Mouse (Mus musculus): ENCODE results near the gene Galns. TPM values are rescaled to one million over a fixed set of nuclear protein-coding genes. Genes with fewer than 3 reads are reported as not detected.

Gene Galns
- polyA plus RNA-seq, 1 experiment from 2014 or later, result 11.7 TPM

DNA sequence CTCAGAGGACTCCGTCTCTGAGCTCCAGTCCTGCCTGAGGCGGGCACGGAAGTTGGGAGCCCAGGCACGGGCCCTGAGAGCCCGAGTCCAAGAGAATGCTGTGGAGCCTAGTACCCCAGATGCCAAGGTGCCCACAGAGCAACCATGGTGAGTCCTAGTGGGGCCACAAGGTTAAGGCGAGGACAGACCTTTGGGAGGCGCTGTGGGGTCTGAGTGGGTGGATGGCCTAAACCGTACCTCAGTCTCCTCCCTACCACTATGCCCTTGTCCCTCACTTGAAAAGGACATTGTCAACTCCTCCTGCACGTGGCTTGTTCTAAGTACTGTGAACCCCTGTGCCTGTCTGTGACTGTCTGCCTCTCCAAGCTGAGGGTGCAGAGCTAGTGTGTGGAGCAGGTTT is 41.9 kb downstream of the Galns start:
- no peak for DNase-seq (ENCODE audit: low spot score)

DNA sequence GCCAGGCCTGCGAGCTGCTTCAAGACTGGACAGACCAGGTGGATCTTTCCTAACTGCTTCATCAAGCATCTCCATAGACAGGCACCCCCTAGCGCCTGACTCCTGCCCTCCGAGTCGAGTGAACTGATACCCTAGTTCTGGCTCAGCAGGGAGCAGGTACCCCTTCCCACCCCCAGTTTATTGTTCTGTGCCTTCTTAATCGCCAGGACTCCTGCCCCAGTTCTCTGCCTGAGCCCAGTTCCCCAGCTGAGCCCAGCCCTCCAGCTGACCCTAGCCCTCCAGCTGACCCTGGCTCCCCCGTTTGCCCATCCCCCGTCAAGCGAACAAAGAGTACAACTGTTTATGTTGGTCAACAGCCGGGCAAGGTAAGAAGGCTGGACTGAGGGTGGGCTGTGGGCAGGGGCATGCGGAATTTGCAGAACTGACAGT is 42.4 kb downstream of the Galns start:
- DNase-seq (ENCODE audit: low spot score), result peak; percentile 25

DNA sequence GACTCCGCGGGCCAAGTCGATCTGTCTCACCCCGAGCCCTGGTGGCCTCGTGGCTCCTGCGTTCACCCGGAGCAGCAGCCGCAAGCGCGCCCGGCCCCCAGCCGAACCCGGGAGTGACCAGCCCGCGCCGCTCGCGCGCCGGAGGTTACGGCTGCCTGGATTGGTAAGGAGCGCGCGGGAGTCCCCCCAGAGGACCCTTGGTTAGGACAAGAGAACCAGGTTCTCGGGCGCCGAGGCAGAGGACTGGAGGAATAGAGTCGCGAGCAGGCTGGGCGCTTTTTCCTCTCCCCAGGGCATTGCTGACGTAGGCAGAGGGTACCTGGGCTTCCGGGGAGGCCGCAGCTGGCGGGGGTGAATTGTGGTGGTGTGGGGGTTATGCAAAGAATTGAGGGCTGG is 43.2 kb downstream of the Galns start:
- DNase-seq (ENCODE audit: low spot score), result peak; percentile 75

DNA sequence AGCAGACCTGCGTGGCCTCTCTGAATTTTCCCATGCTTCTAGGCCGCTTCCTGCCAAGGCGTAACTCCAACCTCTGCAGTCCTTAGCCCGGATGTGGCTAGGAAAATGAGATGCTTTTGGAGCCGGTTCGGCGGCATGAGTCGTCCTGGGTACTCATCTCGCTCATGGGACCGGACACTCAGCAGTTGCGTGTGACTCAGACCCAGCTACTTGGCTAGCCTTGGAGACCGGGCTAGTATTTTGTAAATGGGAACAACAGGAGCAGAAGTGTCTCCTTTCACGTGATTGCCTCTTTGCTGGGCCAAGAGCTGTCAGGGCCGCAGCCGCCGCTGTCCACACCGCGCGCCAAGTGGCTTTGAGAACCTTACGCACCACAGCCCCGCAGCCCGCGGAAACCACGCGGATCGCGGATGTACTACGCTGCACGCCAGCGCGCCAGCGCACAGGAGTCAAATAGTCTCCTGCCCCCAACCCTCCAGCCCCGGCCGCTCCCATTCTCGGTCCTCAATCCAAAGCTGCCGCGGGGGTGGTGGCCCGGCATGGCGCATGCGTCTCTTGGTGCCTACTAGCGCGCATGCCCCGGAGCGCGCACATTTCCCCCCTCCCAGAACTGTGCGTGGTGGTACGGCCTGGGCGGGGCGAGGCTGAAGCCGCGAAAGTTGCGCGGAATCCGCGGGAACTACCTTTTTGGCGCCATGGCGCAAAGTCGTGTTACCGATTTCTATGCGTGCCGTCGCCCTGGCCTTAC is 43.7 kb downstream of the Galns start, which contains the start of gene Cdt1:
Cdt1 (plus strand) TSS at position 655 of the 748 bp plus-strand sequence.
- DNase-seq (ENCODE audit: low spot score), result peak; percentile 96

DNA sequence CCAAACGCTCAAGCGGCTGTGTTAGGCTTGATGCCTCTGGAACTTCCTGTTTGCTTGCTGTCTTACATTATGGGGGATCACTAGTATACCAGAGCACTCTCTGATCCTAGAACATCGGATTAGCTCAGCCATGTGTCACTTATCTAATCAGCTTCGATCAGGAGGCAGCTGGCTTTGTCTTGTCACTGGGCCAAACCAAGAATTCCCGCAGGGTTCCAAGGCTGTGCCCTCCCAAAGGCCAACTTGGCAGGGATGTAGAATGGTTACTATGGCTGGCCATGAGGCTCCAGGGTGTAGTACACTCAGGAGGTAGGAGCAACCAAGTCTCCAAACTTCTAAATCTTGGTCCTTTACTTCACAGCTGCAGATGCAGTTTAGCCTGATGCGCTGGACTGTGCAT is 44.5 kb downstream of the Galns start:
- no peak for DNase-seq (ENCODE audit: low spot score)

DNA sequence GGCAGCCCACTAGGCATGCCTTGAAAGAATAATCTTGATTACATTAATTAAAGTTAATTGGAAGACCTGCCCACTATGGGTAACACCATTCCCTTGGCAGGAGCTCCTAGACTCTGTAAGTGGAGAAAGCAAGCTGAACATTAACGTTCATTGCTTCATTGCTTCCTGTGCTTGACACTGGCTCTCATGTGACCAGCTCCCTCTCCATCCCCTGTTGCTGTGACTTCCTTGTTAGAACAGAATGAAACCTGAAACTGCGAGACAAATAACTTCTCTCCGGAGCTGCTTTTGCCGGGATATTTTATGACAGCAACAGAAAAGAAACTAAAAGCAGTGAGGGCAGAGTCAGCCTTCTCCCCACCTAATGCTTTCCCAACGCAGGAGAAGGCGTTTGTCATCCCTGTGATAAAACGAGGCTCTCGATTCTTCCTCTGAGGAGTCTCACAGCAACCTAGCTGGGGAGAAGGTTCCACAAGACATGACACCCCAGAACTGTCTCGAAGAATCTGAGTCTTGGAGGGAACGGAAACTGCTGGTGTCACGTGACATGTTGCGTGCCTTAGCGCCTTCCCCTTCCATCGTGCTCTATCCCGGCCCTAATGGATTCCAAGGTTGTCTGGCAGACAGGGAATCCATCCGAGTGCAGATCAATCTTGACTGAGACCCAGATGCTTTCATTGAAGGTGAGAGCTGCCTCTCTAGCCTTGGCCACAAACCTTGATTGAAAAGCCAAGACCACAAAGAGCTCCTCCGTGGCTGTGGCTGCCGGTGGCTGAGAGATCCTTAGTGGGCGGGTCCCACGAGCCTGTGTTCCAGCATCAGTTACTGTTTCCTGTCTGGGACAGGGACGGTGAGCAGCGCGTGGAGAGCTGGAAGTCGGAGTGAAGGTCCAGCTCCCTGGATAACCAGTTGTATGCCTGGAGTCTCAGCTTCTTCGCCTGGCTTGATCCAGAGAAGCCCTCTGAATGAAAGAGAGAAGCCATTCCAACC is 46.6 kb downstream of the Galns start:
- DNase-seq (ENCODE audit: low spot score), result no peak

DNA sequence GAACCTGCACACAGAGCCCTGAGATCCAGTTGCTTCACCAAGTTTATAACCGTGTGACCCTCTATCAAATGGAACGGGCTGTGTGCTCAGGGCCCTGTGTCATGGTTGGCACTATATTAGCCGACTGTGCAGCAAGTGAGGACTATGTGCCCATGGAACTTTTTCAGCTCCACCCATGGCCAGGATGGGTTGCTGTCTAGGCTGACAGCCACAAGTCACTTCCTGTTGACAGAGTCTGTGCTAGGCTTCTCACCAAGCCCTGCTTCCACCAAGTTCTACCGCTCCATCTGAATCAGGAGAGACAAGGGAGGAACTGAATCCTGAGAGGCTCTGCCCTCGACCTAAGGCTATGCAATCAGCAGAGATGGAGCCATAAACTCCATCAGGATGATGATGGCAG is 50.1 kb downstream of the Galns start:
- DNase-seq (ENCODE audit: low spot score), result peak; percentile 63

DNA sequence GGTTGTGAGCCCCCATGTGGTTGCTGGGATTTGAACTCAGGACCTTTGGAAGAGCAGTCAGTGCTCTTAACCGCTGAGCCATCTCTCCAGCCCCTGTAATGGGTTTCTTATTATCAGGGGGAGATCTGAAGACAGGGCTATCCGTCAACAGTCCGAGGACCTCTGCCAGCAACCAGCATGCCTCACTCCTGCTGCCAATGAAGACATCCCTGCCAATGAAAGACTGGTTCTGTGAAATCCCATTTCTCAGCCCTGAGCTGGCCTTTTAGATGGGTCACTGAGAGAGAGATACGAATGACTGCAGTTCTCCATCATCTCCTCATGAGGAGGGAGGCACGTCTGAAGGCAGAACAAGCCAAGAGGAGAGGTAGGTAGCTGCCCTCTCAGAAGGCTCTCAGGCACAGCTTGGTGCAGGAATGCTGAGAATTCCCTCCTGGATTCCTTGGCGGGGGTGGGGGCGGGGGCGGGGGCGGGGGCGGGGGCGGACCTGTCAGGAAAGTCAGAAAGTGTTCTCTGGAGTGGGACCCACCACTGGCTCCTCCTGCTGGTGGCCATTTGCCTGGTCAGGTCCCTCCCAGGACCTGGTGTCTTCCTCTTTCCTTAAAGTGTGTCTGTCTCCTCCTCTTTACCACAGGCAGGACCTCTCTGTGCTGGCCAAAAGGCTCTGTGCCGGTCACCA is 52.5 kb downstream of the Galns start:
- no peak for DNase-seq (ENCODE audit: low spot score)

DNA sequence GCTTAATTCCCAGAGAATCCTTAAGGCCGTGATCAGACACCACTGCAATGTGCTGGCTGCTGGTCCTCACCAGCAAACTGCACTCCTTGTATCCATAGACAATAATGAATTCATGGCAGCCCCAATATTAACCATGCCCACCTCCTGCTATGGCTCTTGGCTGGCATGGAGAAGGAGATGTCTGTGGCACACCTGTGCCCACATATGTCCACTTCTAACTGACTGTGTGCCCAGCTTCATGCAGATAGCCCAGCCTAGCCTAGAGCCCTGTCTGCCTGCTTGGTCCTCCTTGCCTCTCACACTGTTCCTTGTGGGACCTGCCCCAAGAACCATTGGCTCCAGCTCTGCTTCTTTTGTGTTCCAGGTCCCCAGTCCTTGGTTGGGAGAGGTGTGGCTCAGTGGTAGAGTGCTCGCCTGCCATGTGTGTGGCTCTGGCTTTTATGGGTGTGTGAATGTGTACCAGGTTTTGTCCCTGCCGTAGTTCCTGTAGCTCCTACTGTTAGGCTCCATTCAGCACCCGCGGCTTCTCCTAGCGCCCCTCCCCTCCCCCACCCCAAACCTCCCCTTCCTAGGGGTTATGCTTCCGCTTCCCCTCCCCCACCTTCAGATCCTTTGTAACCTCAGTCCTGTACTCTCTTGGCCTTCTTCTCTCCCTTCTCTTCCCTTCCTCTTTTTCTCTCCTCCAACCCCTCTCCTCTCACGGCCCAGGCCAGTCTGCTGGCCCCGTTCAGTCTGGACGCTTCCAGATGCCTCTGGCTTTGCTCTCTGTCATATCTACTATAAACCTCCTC is 53.8 kb downstream of the Galns start:
- DNase-seq (ENCODE audit: low spot score), result peak; percentile 77

DNA sequence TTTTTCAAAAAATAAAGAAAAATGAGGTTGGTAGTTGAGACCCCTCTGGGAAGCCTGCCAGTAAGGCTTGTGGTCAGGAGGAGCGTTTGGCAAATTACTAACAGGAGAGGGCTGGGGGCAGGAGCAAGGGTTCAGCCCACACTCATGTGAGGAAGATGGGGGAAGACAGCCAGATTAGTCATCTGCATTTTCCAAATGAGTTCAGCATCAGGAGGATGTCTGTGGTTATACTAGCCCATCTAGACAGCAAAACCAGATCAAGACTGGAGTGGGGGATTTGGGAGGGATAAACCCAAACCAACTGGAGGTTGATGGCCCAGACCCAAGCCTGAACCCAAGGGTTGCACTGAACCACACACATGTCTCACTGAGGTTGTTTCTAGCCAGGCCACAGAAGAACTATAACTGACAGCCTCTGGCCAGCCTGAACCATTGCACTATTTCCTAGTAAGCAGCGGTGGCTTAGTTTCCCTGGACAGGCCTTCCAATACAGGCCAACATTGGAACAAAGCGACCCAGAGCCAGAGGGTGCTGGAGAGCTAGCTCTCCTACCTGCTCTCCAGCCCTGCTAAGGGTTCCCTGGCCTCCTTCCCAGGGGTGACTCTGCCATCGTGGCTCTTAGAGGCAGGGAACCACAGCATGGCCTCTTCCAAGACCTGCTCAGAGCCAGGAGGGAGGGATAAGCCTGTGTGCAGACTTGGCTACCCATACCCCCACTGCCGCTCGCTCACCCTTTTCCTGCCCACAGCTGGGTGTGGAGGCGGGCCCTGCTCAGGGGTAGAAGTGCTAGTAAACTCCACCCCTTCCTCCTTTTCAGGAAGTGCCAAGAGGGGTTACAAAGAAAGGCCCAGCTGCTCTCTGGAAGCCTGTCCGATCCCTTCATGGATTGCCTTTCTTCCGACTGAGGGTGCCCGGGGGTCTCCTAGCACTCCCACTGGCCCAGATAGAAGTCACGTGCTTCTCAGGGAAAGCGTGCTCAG is 54.9 kb downstream of the Galns start:
- DNase-seq (ENCODE audit: low spot score), result peak; percentile 89

DNA sequence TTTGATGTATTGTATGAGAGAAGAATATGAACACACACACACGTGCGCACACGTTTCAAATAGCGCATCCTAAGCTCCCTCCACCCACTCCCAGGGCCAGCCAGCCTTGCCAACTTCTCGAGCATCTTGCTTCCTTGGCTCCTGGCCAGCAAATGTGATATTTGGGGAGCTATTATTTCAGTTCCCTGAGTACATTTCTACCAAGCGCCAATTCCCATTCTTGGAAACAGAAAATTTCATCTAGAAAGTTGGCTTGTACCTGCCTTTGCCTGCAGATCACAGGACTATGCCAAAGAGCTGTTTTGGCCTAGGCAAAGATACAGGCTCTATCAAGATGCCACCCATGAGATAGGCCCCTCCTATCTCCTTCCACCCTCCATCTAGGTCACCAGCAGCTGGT is 56.5 kb downstream of the Galns start:
- no peak for DNase-seq (ENCODE audit: low spot score)

DNA sequence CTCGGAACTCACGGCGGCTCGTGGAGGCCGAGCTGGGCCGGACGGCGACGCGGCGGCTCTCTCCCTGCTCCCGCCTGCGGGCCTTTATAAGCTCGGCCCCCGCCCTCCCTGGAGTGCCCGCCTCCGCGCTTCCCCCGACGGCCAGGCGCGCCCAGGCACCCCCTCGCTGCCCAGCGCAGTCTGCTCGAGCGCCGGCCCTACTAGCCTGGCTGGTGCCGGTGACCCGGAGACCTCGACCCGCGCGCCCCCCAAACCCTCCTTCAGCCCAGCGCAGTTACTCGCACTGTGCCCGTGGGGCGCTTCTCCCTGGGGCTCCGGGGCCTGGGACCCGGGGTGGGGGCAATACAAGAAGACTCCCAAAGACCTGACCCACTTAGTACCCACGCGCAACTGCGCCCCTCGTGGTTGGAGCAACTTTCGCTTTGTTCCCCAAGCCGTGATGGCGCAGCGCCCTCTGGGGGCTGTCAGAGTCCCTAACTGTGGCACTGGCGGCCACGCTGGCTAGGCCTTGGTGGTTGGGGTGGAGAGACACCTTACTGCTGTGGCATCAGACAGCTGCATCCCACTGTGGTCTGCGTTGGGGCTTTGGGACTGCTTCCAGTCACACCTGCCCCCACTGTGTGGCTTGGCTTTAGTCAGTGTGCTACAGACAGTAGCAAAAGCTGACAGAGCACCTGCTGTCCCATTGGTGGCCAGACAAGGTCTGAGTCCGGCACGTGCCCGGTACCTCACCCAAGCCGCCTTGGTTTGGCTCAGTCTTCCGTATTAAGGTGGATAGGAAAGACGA is 59.8 kb downstream of the Galns start, which contains the start of gene Piezo1:
Piezo1 (minus strand) TSS at position 65 of the 787 bp plus-strand sequence.
- peak; percentile 94 for DNase-seq (ENCODE audit: low spot score)

DNA sequence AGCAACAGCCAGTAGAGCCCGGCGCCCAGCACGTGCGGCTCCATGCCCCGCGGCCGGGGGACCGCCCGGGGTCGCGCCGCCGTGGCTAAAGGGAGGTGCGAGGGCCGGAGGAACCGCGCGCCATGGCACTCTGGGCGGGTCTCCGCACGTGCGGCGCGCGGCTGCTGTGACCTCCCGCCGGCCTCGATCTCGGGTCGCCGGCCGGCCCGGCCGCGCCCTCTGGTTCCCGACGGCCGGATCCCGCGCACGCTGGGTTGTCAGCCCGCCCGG is 60.3 kb downstream of the Galns start:
- DNase-seq (ENCODE audit: low spot score), result no peak

DNA sequence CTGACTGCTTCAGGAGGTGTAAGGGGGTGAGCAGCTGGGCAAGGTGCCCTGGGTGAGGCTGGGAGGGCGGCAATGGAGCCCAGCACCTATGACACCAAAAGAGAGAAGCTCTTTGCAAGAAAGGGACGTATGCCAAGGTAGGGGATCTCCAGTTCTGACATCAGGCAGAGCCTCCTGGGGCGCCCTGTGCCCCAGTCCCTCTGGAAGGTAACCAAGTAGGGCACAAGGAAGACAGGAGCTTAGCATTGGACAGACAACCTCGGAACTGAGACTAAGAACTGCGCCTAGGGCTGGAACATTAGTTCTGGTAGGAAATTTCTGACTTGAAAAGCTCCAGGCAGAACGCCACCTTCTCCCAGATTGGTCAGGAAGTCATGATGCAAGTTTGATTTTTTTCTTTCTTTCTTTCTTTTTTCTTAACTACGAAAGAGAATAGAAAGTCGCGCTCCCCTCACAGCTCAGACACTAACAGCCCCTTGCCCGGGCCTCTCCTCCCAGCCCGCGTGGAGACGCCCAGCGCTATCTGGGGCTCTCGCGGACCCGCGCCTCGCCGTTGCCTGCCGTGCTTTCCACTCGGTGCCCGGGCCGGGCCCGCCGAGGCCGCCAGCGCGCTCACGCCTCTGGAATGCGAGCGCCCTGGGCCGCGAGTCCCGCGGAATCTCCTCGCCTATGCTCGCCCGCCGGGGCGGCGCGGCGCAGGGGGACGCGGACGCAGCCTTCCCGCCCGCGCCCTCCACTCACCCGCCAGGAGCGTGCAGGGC is 60.8 kb downstream of the Galns start:
- DNase-seq (ENCODE audit: low spot score), result no peak

DNA sequence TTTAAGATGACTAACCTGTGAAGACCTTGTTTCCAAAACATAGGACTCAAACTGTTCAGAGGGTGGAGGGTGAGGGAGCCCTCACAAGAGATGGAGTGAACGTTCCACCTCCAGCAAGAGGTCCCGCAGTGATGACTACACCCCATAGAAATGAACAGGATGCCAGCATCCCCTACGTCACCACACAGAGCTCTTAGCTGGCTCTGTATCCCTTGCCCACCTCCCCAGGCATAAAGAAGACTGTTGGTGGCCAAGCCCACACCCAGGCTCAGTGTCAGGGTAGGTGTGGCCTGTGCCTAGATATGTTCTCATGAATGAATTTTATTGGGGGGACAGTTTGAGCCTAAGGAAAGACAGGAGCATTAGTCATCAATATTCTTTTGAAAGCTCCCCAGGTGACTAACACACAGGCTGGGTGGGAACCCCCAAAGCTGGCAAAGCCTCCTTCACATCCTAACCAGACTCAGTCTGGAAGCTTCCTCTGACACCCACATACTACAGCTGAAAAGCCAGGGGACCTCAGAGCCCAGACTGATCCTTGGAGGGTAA is 62.3 kb downstream of the Galns start:
- DNase-seq (ENCODE audit: low spot score), result no peak

DNA sequence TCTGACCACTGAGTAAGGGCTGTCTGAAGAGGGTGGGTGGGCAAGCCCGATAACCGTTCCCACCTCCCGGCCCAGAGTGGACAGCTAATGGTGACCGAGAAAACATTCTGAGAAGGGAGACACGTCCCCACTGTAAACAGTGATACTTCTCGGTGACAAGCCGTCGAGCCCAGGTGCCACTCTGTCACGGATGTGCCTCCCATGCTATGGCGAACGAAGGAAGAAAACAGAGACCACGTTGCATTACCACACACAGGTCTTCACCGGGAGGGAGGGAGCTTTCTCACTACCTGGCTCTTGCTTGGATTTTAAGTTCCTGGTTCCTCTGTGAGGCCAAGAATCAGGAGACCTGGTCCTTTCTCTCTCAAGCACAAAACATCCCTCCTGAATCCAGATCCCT is 62.9 kb downstream of the Galns start:
- DNase-seq (ENCODE audit: low spot score), result peak; percentile 58

DNA sequence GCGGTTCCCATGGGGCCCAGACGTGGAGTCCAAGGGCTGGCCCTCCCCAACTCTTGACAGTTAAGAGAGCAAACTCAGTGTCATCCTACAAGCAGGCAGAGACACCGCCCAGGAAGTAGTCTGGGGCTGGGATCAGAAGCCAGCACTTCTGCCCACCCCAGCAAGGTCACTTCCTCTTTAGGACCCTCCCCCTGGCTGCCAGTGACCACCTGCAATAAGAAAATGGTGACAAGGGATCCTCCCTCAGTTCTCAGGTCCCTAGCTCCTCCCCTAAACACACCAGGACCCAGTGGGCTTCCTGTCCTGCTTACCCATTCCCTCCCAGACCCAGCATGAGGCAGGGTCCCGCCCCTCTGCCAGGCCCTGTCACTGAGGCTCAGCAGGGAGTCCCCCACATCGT is 63.4 kb downstream of the Galns start:
- DNase-seq (ENCODE audit: low spot score), result peak; percentile 79
